Mouse (Mus musculus): ENCODE measurements at regions not wholly inside any gene's neighbourhood (a gene's known extent, or its start where the extent isn't known, plus 50 kb on each side); places are given as distances from the start of the nearest gene placed in this dataset.

DNA sequence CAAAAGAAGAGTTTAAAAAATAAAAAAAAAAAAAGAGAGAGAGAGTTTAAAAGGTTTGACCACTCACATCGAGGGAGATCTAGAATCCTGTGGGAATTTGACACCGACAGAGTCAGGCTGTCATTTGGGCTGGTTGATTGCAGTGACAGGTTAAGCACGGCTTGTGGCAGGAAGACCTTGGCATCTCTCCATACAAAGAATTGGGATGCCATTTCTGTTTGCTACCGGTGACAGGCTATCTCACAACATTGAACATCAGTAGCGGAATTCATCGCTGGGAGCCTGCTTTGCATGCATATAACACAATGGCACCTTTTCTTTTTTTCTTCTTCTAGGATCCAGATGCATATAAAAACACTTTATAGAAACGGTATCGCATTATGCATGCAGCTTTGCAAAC, 53.7 kb upstream of the Gm26657 start:
- no peak overlapping the region for H3K27ac ChIP-seq (ENCODE audit: low read depth, low read length)
- H3K36me3 ChIP-seq (ENCODE audit: control insufficient read depth, insufficient read depth, low read length): no peaks in the 10 kb centered on the region
- H3K9ac ChIP-seq (ENCODE audit: low read depth, low read length): no peak overlapping the region
- no peaks in the 10 kb centered on the region for H3K27me3 ChIP-seq (replicated peaks; ENCODE audit: control insufficient read depth, insufficient read depth, low read length)
- ATAC-seq: no peak
- H3K9me3 ChIP-seq (ENCODE audit: control insufficient read depth, low read length): no peaks in the 10 kb centered on the region
- H3K4me1 ChIP-seq (ENCODE audit: control insufficient read depth, insufficient read depth, low read depth, low read length): peaks cover 3% of the 10 kb centered on the region; the same call in 1 of the 2 replicates
- no peak overlapping the region for H3K4me3 ChIP-seq (ENCODE audit: low read length)
- 51% methylated on average over 8 of the region's 8 CpGs for WGBS
- H3K4me2 ChIP-seq (ENCODE audit: low read length): no peak overlapping the region

DNA sequence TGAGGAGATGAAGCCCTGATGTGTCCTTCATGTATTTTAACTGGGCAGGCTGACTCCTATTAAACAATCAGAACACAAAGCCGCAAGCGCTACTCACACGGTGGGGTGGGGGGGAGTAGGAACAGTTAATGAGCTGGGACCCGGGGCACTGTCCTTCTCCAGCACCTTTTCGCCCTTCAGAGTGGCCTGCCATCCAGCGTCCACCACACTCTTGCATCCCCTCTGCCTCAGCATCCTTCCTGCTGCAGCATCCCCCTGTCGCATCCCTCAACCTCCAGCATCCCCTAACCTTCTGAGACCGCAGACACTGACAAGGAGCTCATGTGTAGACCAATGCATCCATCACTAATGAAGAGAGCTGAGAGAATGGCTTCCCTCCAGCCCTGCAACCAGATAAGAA, 54.2 kb upstream of the Gm26657 start:
- no peaks in the 10 kb centered on the region for H3K9me3 ChIP-seq (ENCODE audit: control insufficient read depth, low read length)
- 49% methylated on average over 8 of the region's 8 CpGs for WGBS
- peak; percentile 28 for ATAC-seq
- no peak overlapping the region for H3K4me3 ChIP-seq (ENCODE audit: low read length)
- no peak overlapping the region for H3K27ac ChIP-seq (ENCODE audit: low read depth, low read length)
- H3K27me3 ChIP-seq (replicated peaks; ENCODE audit: control insufficient read depth, insufficient read depth, low read length): no peaks in the 10 kb centered on the region
- H3K4me2 ChIP-seq (ENCODE audit: low read length): no peak overlapping the region; the same call in 1 of the 2 replicates
- H3K36me3 ChIP-seq (ENCODE audit: control insufficient read depth, insufficient read depth, low read length): no peaks in the 10 kb centered on the region
- no peak overlapping the region for H3K9ac ChIP-seq (ENCODE audit: low read depth, low read length)
- H3K4me1 ChIP-seq (ENCODE audit: control insufficient read depth, insufficient read depth, low read depth, low read length): peaks cover 3% of the 10 kb centered on the region; the same call in 1 of the 2 replicates

DNA sequence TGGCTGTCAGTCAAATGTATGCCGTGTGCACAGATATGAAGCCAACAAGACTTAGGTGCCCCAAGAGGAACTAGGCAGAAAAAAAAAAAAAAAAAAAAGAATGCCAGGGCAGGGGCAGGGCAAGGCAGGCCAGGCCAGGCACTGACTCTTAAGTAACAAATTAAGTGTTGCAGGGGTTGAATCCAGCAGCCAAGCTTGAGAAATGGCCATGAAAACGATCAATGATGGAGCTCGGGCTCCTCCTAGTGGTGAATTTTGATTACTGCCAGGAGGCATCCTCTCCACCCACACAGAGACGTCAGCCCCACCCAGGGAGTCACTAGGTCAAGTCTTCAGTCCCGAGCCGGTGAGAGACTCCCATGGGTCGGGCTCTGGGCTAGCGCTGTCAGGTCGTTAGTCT, 54.7 kb upstream of the Gm26657 start:
- no peaks in the 10 kb centered on the region for H3K27me3 ChIP-seq (replicated peaks; ENCODE audit: control insufficient read depth, insufficient read depth, low read length)
- no peaks in the 10 kb centered on the region for H3K36me3 ChIP-seq (ENCODE audit: control insufficient read depth, insufficient read depth, low read length)
- peak overlapping the region; percentile 14; the same call in 1 of the 2 replicates for H3K4me2 ChIP-seq (ENCODE audit: low read length)
- no peaks in the 10 kb centered on the region for H3K9me3 ChIP-seq (ENCODE audit: control insufficient read depth, low read length)
- 7% methylated on average over 8 of the region's 9 CpGs for WGBS
- peaks cover 3% of the 10 kb centered on the region; the same call in 1 of the 2 replicates for H3K4me1 ChIP-seq (ENCODE audit: control insufficient read depth, insufficient read depth, low read depth, low read length)
- peak; percentile 82 for ATAC-seq
- H3K4me3 ChIP-seq (ENCODE audit: low read length): no peak overlapping the region
- no peak overlapping the region for H3K9ac ChIP-seq (ENCODE audit: low read depth, low read length)
- H3K27ac ChIP-seq (ENCODE audit: low read depth, low read length): no peak overlapping the region

DNA sequence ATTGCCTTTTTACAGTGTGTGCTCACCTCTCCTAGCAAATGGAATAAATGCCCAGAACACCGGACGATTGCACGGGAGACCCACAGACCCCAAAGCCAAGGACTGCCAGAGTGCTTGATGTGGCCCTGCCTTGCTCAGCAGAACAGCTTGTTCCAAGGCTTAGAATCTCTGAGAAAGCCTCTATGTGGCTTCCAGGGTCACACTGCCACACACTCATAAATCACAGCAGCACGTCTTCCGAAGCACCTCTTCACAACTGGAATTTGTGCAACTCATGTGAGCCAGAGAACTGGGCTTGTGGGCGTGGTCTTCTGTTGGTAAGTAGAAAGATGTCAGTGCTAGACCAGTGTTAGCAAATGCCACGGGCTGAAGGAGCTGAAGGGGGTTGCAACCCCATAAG, 55.8 kb upstream of the Gm26657 start:
- no peak overlapping the region for H3K9ac ChIP-seq (ENCODE audit: low read depth, low read length)
- H3K27me3 ChIP-seq (replicated peaks; ENCODE audit: control insufficient read depth, insufficient read depth, low read length): no peaks in the 10 kb centered on the region
- H3K4me3 ChIP-seq (ENCODE audit: low read length): no peak overlapping the region
- no peaks in the 10 kb centered on the region for H3K36me3 ChIP-seq (ENCODE audit: control insufficient read depth, insufficient read depth, low read length)
- H3K4me2 ChIP-seq (ENCODE audit: low read length): no peak overlapping the region
- 86% methylated on average over 7 of the region's 7 CpGs for WGBS
- H3K4me1 ChIP-seq (ENCODE audit: control insufficient read depth, insufficient read depth, low read depth, low read length): peaks cover 3% of the 10 kb centered on the region; the same call in 1 of the 2 replicates
- H3K9me3 ChIP-seq (ENCODE audit: control insufficient read depth, low read length): no peaks in the 10 kb centered on the region
- no peak for ATAC-seq
- H3K27ac ChIP-seq (ENCODE audit: low read depth, low read length): no peak overlapping the region

DNA sequence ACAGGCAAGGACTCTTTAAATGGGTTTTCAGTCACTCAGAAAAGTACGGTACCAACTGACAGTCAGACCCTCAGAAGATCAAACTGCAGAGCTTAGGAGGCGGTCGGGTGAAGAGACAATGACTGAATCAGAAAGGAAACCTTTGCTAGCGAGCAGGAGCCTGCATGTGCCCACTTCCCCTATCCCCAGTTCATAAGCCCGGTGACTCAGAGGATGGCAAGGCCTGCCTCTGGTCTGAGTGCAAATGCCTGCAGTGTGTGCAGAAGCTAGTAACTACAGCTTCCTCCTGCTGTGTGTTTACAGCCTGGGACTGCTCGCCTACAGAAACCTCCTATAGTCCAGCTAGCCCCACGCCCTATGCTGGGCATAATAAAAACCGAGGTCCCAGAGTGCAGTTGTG, 58.7 kb upstream of the Gm26657 start:
- Histone ChIP-seq H3K27me3 (replicated peaks; ENCODE audit: control insufficient read depth, insufficient read depth, low read length) (no peaks in the 10 kb centered on the region), H3K36me3 (ENCODE audit: control insufficient read depth, insufficient read depth, low read length) (no peaks in the 10 kb centered on the region), H3K27ac (ENCODE audit: low read depth, low read length) (no peak overlapping the region), H3K4me2 (ENCODE audit: low read length) (no peak overlapping the region), H3K9me3 (ENCODE audit: control insufficient read depth, low read length) (no peaks in the 10 kb centered on the region), H3K4me1 (ENCODE audit: control insufficient read depth, insufficient read depth, low read depth, low read length) (peaks cover 3% of the 10 kb centered on the region; the same call in 1 of the 2 replicates), H3K9ac (ENCODE audit: low read depth, low read length) (no peak overlapping the region), H3K4me3 (ENCODE audit: low read length) (no peak overlapping the region)
- 79% methylated on average over 8 of the region's 8 CpGs for WGBS
- no peak for ATAC-seq

DNA sequence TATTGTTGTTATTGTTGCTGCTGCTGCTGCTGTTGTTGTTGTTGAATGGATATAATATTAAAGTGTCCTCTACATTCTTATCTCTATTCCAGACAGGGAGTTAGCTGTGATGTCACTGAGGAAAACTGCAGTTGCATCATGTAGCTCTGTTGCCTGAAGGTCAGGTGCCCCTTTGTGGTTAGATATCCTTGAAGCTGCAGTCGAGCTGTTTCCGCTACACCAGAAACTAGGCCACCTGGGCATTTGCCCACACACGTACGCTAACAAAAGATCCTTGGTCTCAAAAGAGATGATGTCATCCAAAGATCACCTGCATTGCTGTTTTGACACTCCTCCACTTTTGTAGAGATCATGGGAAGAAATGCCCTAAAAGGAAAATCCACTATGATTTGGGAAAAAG, 66.0 kb upstream of the Gm26657 start:
- 0 out of 2 replicates have a peak, but pooled peaks cover 4% of the 10 kb centered on the region for H3K9me3 ChIP-seq (ENCODE audit: control insufficient read depth, low read length)
- 91% methylated on average over 4 of the region's 4 CpGs for WGBS
- no peak overlapping the region for H3K9ac ChIP-seq (ENCODE audit: low read depth, low read length)
- H3K4me3 ChIP-seq (ENCODE audit: low read length): no peak overlapping the region
- no peaks in the 10 kb centered on the region for H3K4me1 ChIP-seq (ENCODE audit: control insufficient read depth, insufficient read depth, low read depth, low read length)
- H3K27ac ChIP-seq (ENCODE audit: low read depth, low read length): no peak overlapping the region
- H3K36me3 ChIP-seq (ENCODE audit: control insufficient read depth, insufficient read depth, low read length): no peaks in the 10 kb centered on the region
- H3K27me3 ChIP-seq (replicated peaks; ENCODE audit: control insufficient read depth, insufficient read depth, low read length): no peaks in the 10 kb centered on the region
- no peak for ATAC-seq
- H3K4me2 ChIP-seq (ENCODE audit: low read length): no peak overlapping the region

DNA sequence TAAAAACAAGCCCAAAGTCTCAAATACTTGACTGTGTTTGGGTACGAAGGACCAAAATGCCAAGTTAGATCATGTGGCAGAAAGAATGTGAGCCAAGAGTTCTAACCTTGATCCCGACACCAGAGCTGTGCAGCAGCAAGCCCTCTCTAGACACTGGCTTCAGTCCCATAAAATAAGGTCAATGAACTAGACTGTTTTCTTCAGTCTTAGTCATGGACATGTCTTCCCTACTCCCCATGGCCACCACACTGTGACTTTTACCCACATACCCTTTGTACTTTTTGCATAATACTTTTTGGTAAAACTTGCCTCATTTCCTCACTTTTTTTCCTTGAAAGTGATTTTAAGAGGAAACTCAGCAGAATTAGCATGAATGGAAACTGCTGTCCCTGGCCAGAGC, 74.9 kb upstream of the Gm26657 start:
- Histone ChIP-seq H3K27ac (ENCODE audit: low read depth, low read length) (no peak overlapping the region), H3K9ac (ENCODE audit: low read depth, low read length) (no peak overlapping the region), H3K4me3 (ENCODE audit: low read length) (no peak overlapping the region), H3K9me3 (ENCODE audit: control insufficient read depth, low read length) (no peaks in the 10 kb centered on the region), H3K27me3 (replicated peaks; ENCODE audit: control insufficient read depth, insufficient read depth, low read length) (no peaks in the 10 kb centered on the region), H3K4me1 (ENCODE audit: control insufficient read depth, insufficient read depth, low read depth, low read length) (no peaks in the 10 kb centered on the region), H3K36me3 (ENCODE audit: control insufficient read depth, insufficient read depth, low read length) (no peaks in the 10 kb centered on the region), H3K4me2 (ENCODE audit: low read length) (no peak overlapping the region)
- WGBS: 85% methylated on average over 2 of the region's 2 CpGs
- no peak for ATAC-seq

DNA sequence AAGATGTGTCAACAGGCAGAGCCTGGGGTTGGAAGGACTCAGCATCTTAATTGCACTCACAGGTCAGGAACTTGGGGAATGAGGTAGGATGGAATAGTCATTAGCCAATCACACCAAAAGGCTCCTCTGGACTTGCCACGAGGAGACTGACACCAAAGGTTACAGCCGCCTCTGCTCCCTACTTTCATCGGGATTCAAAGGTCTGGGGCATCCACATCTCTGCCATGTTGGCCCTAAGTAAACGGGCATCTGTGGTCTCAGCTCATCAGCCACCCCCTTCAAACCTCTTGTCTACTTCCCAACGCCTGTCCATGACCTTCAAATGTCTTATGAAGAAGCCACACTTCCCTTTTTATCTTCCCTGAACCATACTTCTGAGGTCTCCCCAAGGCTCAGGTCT, 78.1 kb upstream of the Gm26657 start:
- Histone ChIP-seq H3K27me3 (replicated peaks; ENCODE audit: control insufficient read depth, insufficient read depth, low read length) (no peaks in the 10 kb centered on the region), H3K4me2 (ENCODE audit: low read length) (no peak overlapping the region), H3K4me3 (ENCODE audit: low read length) (no peak overlapping the region), H3K36me3 (ENCODE audit: control insufficient read depth, insufficient read depth, low read length) (no peaks in the 10 kb centered on the region), H3K9ac (ENCODE audit: low read depth, low read length) (no peak overlapping the region), H3K9me3 (ENCODE audit: control insufficient read depth, low read length) (no peaks in the 10 kb centered on the region), H3K27ac (ENCODE audit: low read depth, low read length) (no peak overlapping the region), H3K4me1 (ENCODE audit: control insufficient read depth, insufficient read depth, low read depth, low read length) (no peaks in the 10 kb centered on the region)
- 87% methylated on average over 5 of the region's 5 CpGs for WGBS
- no peak for ATAC-seq

DNA sequence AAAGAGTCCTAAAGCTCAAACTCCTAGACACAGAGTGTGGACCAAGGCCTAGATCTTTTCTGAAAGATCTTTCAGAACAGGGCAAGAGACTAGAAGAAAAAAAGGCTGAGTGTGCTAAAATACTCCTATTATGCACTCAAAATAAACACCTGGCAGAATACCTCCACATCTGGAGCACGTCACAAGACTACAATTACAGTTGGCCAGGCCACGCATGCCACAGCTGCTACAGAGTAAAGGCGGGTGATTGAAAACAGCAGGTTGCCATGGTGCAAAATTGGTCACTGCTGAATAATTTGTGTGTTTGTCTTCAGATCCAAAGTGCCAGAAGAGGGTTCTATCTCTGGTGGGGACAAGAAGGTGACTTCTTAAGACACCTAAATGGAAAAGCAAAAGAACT, 82.8 kb upstream of the Gm26657 start:
- Histone ChIP-seq H3K9ac (ENCODE audit: low read depth, low read length) (no peak overlapping the region), H3K9me3 (ENCODE audit: control insufficient read depth, low read length) (no peaks in the 10 kb centered on the region), H3K4me3 (ENCODE audit: low read length) (no peak overlapping the region), H3K27me3 (replicated peaks; ENCODE audit: control insufficient read depth, insufficient read depth, low read length) (no peaks in the 10 kb centered on the region), H3K4me1 (ENCODE audit: control insufficient read depth, insufficient read depth, low read depth, low read length) (peaks cover 2% of the 10 kb centered on the region; the same call in 1 of the 2 replicates), H3K4me2 (ENCODE audit: low read length) (no peak overlapping the region), H3K27ac (ENCODE audit: low read depth, low read length) (no peak overlapping the region), H3K36me3 (ENCODE audit: control insufficient read depth, insufficient read depth, low read length) (no peaks in the 10 kb centered on the region)
- WGBS: 57% methylated on average over 3 of the region's 3 CpGs
- ATAC-seq: no peak

DNA sequence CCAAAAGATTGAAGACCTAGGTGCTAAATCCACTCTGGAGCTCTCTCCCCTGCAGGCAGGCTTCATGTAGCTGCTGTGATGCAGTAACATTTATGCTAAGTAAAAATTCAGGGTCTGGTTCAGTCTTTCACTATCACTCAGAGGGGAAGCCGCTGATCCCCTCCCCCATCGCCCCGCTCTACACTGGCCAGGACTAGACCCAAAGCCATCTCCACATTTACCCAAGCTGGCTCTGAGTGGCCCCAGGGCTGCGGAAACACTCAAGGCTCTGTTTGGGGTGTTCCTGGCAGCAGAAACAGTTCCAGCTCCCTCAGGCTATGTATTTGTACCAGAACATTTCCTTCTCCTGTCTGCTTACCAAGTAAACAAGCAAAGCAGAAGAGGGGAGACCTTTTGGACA, 85.5 kb upstream of the Gm26657 start:
- Histone ChIP-seq H3K4me3 (ENCODE audit: low read length) (no peak overlapping the region), H3K9ac (ENCODE audit: low read depth, low read length) (no peak overlapping the region), H3K9me3 (ENCODE audit: control insufficient read depth, low read length) (no peaks in the 10 kb centered on the region), H3K36me3 (ENCODE audit: control insufficient read depth, insufficient read depth, low read length) (no peaks in the 10 kb centered on the region), H3K27me3 (replicated peaks; ENCODE audit: control insufficient read depth, insufficient read depth, low read length) (no peaks in the 10 kb centered on the region), H3K4me1 (ENCODE audit: control insufficient read depth, insufficient read depth, low read depth, low read length) (peaks cover 2% of the 10 kb centered on the region; the same call in 1 of the 2 replicates), H3K4me2 (ENCODE audit: low read length) (no peak overlapping the region), H3K27ac (ENCODE audit: low read depth, low read length) (no peak overlapping the region)
- no peak for ATAC-seq
- WGBS: 74% methylated on average over 4 of the region's 4 CpGs

Data from hindbrain, embryonic 16.5 days (tissue).